Mouse (Mus musculus) brown adipose tissue, adult 24 weeks (tissue): ENCODE data around the gene Slc39a13. TPM values are rescaled to one million over a fixed set of nuclear protein-coding genes. Genes with fewer than 3 reads are reported as not detected.
"Not testable (repeated sequence)": the region's sequence is repeated elsewhere in the genome, so short reads cannot be mapped to it uniquely, and the experiment has no call there.

Experiments used
- H3K27ac ChIP-seq: fragments of 200-500 bp; replicated peaks from 2 replicates; pipeline ENCODE4 v1.5.1; 2012; ENCODE audit warnings: low read depth, mild to moderate bottlenecking, low read length
- H3K4me1 ChIP-seq: fragments of 200-500 bp; 2 replicates; pipeline ENCODE4 v1.6.1; 2012; ENCODE audit warnings: low read length, mixed read lengths; ENCODE audit not compliant: control insufficient read depth, insufficient read depth, insufficient read length
- H3K4me3 ChIP-seq: fragments of 200-500 bp; 2 replicates; pipeline ENCODE4 v1.5.1; 2012; ENCODE audit warnings: low read depth, mild to moderate bottlenecking, low read length, moderate library complexity; ENCODE audit not compliant: insufficient read depth
- polyA plus RNA-seq: library from polyadenylated mRNA; stranded (reverse); fragments of >200 nt; gene quantifications from 2 replicates; pipeline ENCODE4 v1.2.4, GENCODE M21; 2012; ENCODE audit not compliant: missing spikeins, insufficient read depth, insufficient read length

The Slc39a13 gene
- 22.4 and 24.6 TPM in 2 replicates for polyA plus RNA-seq

GRCm38 (mm10) chr2:91070076-91070800, at the start of gene Slc39a13:
Slc39a13 (minus strand) TSS chr2:91070417.
- H3K27ac ChIP-seq, result peak within 1 kb of the TSS; percentile 77
- H3K4me3 ChIP-seq, result peak within 1 kb of the TSS; percentile 72
- H3K4me1 ChIP-seq, result peaks cover 5% of the 10 kb centered on the region; the same call in 1 of the 2 replicates

DNA sequence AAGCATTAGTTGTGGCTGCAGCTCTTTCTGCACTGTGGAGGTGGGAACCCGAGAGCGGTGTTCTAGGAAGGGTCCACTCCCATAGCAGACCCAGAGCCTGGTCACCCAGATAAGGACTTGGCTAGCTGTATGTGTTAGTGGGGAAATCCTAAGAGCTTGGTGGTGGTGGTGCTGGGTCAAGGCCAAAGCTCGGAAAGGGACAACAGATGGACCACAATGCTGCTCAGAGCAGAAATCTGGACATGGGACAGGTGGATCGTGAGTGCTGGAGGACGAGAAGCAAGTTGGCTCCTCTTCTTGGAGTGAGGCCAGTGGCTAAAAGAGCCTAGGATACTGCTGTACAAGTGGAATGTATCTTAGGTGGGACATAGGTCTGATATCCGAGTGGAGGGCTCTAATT, 49.3 kb upstream of the Slc39a13 start:
- Histone ChIP-seq H3K4me3 (no peak overlapping the region), H3K27ac (no peak overlapping the region), H3K4me1 (no peaks in the 10 kb centered on the region)

- Histone ChIP-seq H3K4me3 (no peak overlapping the region), H3K4me1 (no peaks in the 10 kb centered on the region), H3K27ac (no peak overlapping the region)
Measured at GRCm38 (mm10) chr2:91119061-91119460, 48.8 kb upstream of the Slc39a13 start.

GRCm38 (mm10) chr2:91118647-91119046, 48.4 kb upstream of the Slc39a13 start:
- H3K4me3 ChIP-seq, result no peak overlapping the region
- H3K4me1 ChIP-seq, result no peaks in the 10 kb centered on the region
- H3K27ac ChIP-seq, result no peak overlapping the region

DNA sequence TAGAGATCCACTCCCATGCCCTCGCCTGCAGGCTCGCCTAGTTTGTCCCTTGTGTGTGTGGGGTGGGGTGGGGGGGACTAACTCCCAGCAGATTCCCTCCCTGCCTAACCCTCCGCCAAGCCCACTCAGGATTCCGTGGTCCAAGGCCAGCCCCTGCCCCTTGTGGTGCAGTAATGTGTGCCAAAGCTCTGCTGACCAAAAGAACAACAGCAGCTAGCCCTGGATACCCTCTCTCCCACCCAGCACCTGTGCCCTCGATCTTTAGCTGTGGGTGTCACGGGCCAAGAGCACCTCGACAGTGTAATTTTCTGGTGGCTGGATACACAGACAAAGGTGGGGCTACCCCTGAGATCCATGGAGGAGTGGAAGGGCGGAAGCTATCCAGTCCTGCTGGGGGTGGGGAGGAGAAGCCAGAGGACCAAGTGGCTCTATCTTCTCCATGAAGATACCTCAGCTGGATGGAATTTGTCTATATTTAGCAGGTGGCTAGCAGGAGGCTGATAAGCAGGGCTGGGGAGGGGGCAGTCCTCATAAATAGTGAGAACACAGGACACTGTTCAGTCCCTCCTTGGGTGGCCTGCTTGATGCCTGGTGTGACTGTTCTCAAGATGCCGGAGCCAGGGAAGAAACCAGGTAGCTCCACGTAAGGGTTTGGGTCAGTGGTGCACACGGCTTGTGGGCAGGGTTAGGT, 47.5 kb upstream of the Slc39a13 start, which contains the start of gene Mybpc3:
TSS of gene Mybpc3 (plus strand) at position 560 of the 691 bp plus-strand sequence.
- peaks cover under 1% of the 10 kb centered on the region; the same call in 1 of the 2 replicates for H3K4me1 ChIP-seq
- H3K27ac ChIP-seq, result no peak within 1 kb of the TSS
- no peak within 1 kb of the TSS for H3K4me3 ChIP-seq

DNA sequence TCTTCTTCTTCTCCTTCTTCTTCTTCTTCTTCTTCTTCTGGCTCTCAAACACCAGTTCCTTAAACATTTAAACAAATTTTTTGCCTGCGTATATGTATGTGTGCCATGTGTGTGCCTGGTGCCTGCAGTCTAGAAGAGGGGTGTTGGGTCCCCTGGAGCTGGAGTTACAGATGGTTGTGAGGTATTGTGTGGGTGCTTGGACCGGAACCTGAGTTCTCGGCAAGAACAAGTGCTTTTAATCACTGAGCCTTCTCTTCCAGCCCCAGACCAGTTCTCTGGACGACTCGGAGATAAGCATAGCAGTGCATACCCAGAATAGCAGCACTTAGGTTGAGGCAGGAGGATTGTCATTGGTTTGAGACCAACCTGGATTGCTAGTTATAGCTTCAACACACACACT, 46.6 kb upstream of the Slc39a13 start:
- H3K4me1 ChIP-seq, result peaks cover 2% of the 10 kb centered on the region; the same call in 1 of the 2 replicates
- H3K4me3 ChIP-seq, result no peak overlapping the region
- no peak overlapping the region for H3K27ac ChIP-seq

DNA sequence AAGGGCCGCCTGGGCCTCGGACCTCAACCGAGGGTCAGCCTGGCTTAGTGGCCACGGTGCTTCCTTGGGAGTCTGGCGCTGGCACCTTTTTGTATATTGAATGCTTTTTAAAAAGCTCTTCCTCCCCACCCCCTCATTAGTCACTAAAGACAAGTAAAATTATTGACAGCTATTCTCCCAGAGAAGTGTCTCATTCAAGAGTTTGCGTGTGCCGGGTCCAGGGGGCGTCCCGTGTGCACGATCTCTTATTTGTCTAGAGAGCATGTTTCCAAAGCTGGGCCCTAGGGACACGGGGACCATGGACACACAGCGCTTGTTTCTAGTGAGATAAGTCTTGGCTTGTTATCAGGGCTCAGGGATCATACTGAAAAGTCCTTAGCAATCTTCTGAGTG, 45.4 kb upstream of the Slc39a13 start:
- Histone ChIP-seq H3K4me1 (peaks cover 2% of the 10 kb centered on the region; the same call in 1 of the 2 replicates), H3K27ac (no peak overlapping the region), H3K4me3 (peak overlapping the region; percentile 58)

- Histone ChIP-seq H3K27ac (no peak overlapping the region), H3K4me1 (peaks cover 2% of the 10 kb centered on the region; the same call in 1 of the 2 replicates), H3K4me3 (peak overlapping the region; percentile 58)
Measured at GRCm38 (mm10) chr2:91114781-91115577, 44.8 kb upstream of the Slc39a13 start.

DNA sequence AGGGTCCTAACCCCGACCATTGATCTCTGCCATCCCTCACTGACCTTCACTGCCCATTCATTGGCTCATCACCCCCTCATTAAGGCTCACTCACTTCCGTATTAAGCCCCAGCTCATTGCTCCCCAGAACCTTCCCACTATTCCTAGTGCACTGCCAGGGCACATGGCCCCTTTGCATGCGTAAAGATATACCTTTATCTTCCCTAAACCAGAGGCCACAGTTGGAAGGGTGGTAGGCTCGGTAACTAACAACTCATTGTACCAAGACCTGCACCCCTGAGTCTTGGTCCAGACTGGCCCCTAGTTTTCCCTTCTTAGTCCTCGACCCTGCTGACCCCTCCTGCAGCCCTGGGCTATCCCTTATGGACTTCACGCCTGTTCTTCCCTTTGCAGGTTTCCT, 43.6 kb upstream of the Slc39a13 start:
- H3K27ac ChIP-seq, result no peak overlapping the region
- no peak overlapping the region for H3K4me3 ChIP-seq
- peaks cover 4% of the 10 kb centered on the region for H3K4me1 ChIP-seq

GRCm38 (mm10) chr2:91113334-91113733, 43.1 kb upstream of the Slc39a13 start:
- no peak overlapping the region for H3K27ac ChIP-seq
- H3K4me1 ChIP-seq, result peaks cover 4% of the 10 kb centered on the region
- no peak overlapping the region for H3K4me3 ChIP-seq

- Histone ChIP-seq H3K27ac (peak overlapping the region; percentile 71), H3K4me3 (no peak overlapping the region)
Measured at GRCm38 (mm10) chr2:91112491-91112890, 42.3 kb upstream of the Slc39a13 start.

DNA sequence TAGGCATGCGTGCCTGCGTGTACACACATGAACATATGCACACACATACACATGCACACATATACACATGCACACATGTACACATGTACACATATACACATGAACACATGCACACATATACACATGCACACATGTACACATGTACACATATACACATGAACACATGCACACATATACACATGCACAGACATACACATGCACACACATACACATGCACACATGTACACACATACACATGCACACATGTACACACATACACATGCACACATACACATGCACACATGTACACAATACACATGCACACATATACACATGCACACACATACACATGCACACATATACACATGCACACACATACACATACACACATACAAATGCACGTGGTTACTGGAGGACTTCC, 41.6 kb upstream of the Slc39a13 start:
- not testable (repeated sequence) for H3K27ac ChIP-seq, H3K4me3 ChIP-seq, H3K4me1 ChIP-seq

More at GRCm38 (mm10) chr2:91112491-91112890, 42.3 kb upstream of the Slc39a13 start:
- H3K4me1 ChIP-seq, result peaks cover 4% of the 10 kb centered on the region

- Histone ChIP-seq H3K4me1 (peaks cover 4% of the 10 kb centered on the region), H3K27ac (peak overlapping the region; percentile 98), H3K4me3 (no peak overlapping the region)
Measured at GRCm38 (mm10) chr2:91110429-91110828, 40.2 kb upstream of the Slc39a13 start.

DNA sequence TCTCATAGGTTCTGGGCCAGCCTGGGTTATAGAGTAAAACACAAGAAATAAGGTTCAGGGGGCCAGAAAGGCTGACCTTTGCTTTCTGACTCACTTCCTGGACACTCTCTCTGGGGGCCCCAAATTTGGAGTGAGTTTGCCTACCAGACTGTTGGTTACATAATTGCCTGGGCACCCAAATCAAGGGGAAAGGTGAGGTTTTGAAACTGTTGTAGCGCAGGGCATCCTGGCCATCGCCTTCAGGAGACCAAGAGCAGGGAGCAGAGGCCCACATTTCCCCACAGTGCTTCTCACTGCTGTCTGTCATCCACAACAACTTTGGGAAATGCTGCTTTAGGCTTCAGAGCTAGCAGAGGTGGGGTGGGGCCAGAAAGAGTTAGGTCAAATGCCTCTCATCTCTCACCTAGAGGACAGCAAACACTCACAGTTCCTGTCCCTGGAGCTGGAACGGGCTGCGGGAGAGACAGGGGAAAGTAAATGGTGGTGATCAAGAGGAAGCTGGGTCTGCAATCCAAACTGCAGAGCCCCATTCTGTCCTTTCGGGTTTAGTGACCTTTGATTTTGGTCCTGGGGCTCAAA, 39.7 kb upstream of the Slc39a13 start:
- peaks cover 4% of the 10 kb centered on the region for H3K4me1 ChIP-seq
- no peak overlapping the region for H3K4me3 ChIP-seq
- peak overlapping the region; percentile 98 for H3K27ac ChIP-seq

DNA sequence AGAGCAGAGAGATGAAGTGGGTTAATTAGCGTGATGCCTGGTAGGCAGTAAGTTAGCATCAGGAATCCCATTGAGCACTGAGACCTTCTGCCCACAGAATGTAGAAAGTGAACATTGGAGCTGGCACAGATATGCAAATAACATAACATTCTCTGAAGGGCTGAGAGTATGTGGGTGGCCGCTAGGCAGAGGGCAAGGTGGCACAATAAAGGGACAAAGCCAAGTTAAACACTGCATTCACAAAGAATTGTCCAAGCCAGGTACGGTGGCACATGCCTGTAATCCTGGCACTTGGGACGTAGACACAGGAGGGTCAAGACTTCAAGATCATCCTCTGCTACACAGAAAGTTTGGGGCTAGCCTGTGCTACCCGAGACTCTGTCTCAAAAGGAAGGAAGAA, 39.0 kb upstream of the Slc39a13 start:
- no peak overlapping the region for H3K4me3 ChIP-seq
- H3K27ac ChIP-seq, result peak overlapping the region; percentile 92
- H3K4me1 ChIP-seq, result peaks cover 4% of the 10 kb centered on the region
